Comparison of ENCODE assay signal across 12 mouse cellular contexts in genomic region chr2:59207240-59207639, GRCm38 (mm10). TPM values are rescaled to one million over a fixed set of nuclear protein-coding genes. Genes with fewer than 3 reads are reported as not detected.
A peak's percentile ranks its signal among the peaks of the same experiment; 100 is the strongest.
DNase-seq lines count a peak whose midpoint lies in the region; ATAC-seq and TF ChIP-seq lines count a peak whose summit lies in the region.
"Had no signal": no experiment of that assay in that cellular context is flagged by ENCODE, and none has a peak within 500 bp of the region (broad histone marks: within the 10 kb centered on the region; RNA-seq: fewer than 3 reads in every experiment).

No protein-coding gene starts in this region.

- DNase-seq in hindbrain, postnatal 0 days (ENCODE audit: low spot score) = no peak
- DNase-seq in retina, postnatal 1 day = peak; percentile 25
- DNase-seq in retina, embryonic 14.5 days (ENCODE audit: low spot score) = no peak
- no peak for DNase-seq in T-cell, adult 2 months (ENCODE audit: low spot score)
- DNase-seq in gastrocnemius, postnatal 25 days = no peak
- DNase-seq: gastrocnemius, postnatal 36 days; kidney, adult 2 months; thymus, postnatal 36 days had no signal

- no peaks in the 10 kb centered on the region for H3K27me3 ChIP-seq in hindbrain, postnatal 0 days (ENCODE audit: insufficient read depth, low read length)
- H3K27me3 ChIP-seq in hindbrain, embryonic 16.5 days (replicated peaks; ENCODE audit: control insufficient read depth, insufficient read depth, low read length) = no peaks in the 10 kb centered on the region
- H3K27me3 ChIP-seq in heart, embryonic 15.5 days = no peaks in the 10 kb centered on the region
- H3K27me3 ChIP-seq: lung, embryonic 15.5 days had no signal

- ATAC-seq in hindbrain, postnatal 0 days = no peak; the same call in 1 of the 2 replicates
- ATAC-seq in hindbrain, embryonic 16.5 days = no peak
- ATAC-seq in heart, embryonic 15.5 days (replicated peaks; ENCODE audit: insufficient number of reproducible peaks, insufficient read depth, low FRiP score, low read depth) = peak; percentile 75

- H3K4me2 ChIP-seq in hindbrain, postnatal 0 days (ENCODE audit: low read depth, low read length) = no peak overlapping the region
- H3K4me2 ChIP-seq in hindbrain, embryonic 16.5 days (ENCODE audit: low read length) = no peak overlapping the region
- peak overlapping the region; percentile 55 for H3K4me2 ChIP-seq in heart, embryonic 15.5 days
- H3K4me2 ChIP-seq: lung, embryonic 15.5 days had no signal

- no peak overlapping the region for H3K4me3 ChIP-seq in hindbrain, postnatal 0 days (ENCODE audit: low read length)
- no peak overlapping the region for H3K4me3 ChIP-seq in hindbrain, embryonic 16.5 days (ENCODE audit: low read length)
- peak overlapping the region; percentile 21 for H3K4me3 ChIP-seq in heart, embryonic 15.5 days
- H3K4me3 ChIP-seq: lung, embryonic 15.5 days; myocyte had no signal

- no peaks in the 10 kb centered on the region for H3K36me3 ChIP-seq in hindbrain, postnatal 0 days (ENCODE audit: insufficient read depth, low read length)
- H3K36me3 ChIP-seq in hindbrain, embryonic 16.5 days (ENCODE audit: control insufficient read depth, insufficient read depth, low read length) = no peaks in the 10 kb centered on the region
- no peaks in the 10 kb centered on the region for H3K36me3 ChIP-seq in heart, embryonic 15.5 days
- H3K36me3 ChIP-seq: lung, embryonic 15.5 days had no signal

- no peak for TF ChIP-seq CTCF in hindbrain, postnatal 0 days (IDR thresholded peaks at IDR 0.05; ENCODE audit: low read depth)

- H3K9me3 ChIP-seq in hindbrain, postnatal 0 days (ENCODE audit: low read length) = no peaks in the 10 kb centered on the region
- no peaks in the 10 kb centered on the region for H3K9me3 ChIP-seq in hindbrain, embryonic 16.5 days (ENCODE audit: control insufficient read depth, low read length)
- no peaks in the 10 kb centered on the region for H3K9me3 ChIP-seq in heart, embryonic 15.5 days (replicated peaks)
- H3K9me3 ChIP-seq: lung, embryonic 15.5 days had no signal

- no peak overlapping the region for H3K9ac ChIP-seq in hindbrain, postnatal 0 days (replicated peaks; ENCODE audit: low read length)
- H3K9ac ChIP-seq in hindbrain, embryonic 16.5 days (ENCODE audit: low read depth, low read length) = no peak overlapping the region
- H3K9ac ChIP-seq in heart, embryonic 15.5 days = no peak overlapping the region; the same call in 1 of the 2 replicates
- H3K9ac ChIP-seq: lung, embryonic 15.5 days had no signal

- H3K4me1 ChIP-seq in hindbrain, postnatal 0 days (ENCODE audit: insufficient read depth, low read length) = peaks cover 14% of the 10 kb centered on the region; the same call in 1 of the 2 replicates
- H3K4me1 ChIP-seq in hindbrain, embryonic 16.5 days (ENCODE audit: control insufficient read depth, insufficient read depth, low read depth, low read length) = peaks cover 9% of the 10 kb centered on the region
- H3K4me1 ChIP-seq in heart, embryonic 15.5 days (replicated peaks) = peaks cover 53% of the 10 kb centered on the region

- peak overlapping the region; percentile 6; the same call in 1 of the 2 replicates for H3K27ac ChIP-seq in hindbrain, postnatal 0 days
- no peak overlapping the region for H3K27ac ChIP-seq in hindbrain, embryonic 16.5 days (ENCODE audit: low read depth, low read length)
- H3K27ac ChIP-seq in heart, embryonic 15.5 days = peak overlapping the region; percentile 89
- H3K27ac ChIP-seq: lung, embryonic 15.5 days had no signal

- WGBS in hindbrain, postnatal 0 days = 37% methylated on average over 4 of the region's 4 CpGs
- WGBS in hindbrain, embryonic 16.5 days = 47% methylated on average over 4 of the region's 4 CpGs
- 9% methylated on average over 4 of the region's 4 CpGs for WGBS in heart, embryonic 15.5 days

RNA-seq across cellular contexts. Expression of gene Pkp4, which starts 46.6 kb away (rescaled TPM):
- 100 and 102 TPM in 2 replicates for total RNA-seq in hindbrain, postnatal 0 days (2014; rRNA removed)
- polyA plus RNA-seq in hindbrain, postnatal 0 days (2015; fragmentation: Nextera tagmentation; extraction: Ambion mirVana) = 22.9 and 24.5 TPM in 2 replicates
- 26.1 and 29.2 TPM in 2 replicates for polyA plus RNA-seq in hindbrain, embryonic 16.5 days (2015; fragmentation: Nextera tagmentation; extraction: Ambion mirVana)
- 36.5 and 40.1 TPM in 2 replicates for polyA plus RNA-seq in heart, embryonic 15.5 days (2015; fragmentation: Nextera tagmentation; extraction: Ambion mirVana)
- total RNA-seq in gastrocnemius, postnatal 25 days (2021) = 10 to 100 TPM; 27.3 to 27.9 TPM

RNA-seq across cellular contexts. Expression of gene Ccdc148, which starts 46.8 kb away (rescaled TPM):
- 2.9 and 3.3 TPM in 2 replicates for total RNA-seq in hindbrain, postnatal 0 days (2014; rRNA removed)
- polyA plus RNA-seq in hindbrain, postnatal 0 days (2015; fragmentation: Nextera tagmentation; extraction: Ambion mirVana) = 6.0 and 6.5 TPM in 2 replicates
- polyA plus RNA-seq in hindbrain, embryonic 16.5 days (2015; fragmentation: Nextera tagmentation; extraction: Ambion mirVana) = 5.8 and 7.1 TPM in 2 replicates
- 0.94 and 1.2 TPM in 2 replicates for polyA plus RNA-seq in heart, embryonic 15.5 days (2015; fragmentation: Nextera tagmentation; extraction: Ambion mirVana)
- not detected for total RNA-seq in gastrocnemius, postnatal 25 days (2021)
